Mouse (Mus musculus) liver, embryonic 11.5 days (tissue): Measurements from ENCODE around the gene Pcsk5. TPM values are rescaled to one million over a fixed set of nuclear protein-coding genes. Genes with fewer than 3 reads are reported as not detected.
"Not testable (repeated sequence)": the region's sequence is repeated elsewhere in the genome, so short reads cannot be mapped to it uniquely, and the experiment has no call there.

ENCODE experiments used
- ATAC-seq: fragments of 200-750 bp; cut with Nextera tagmentation; replicated peaks from 2 replicates; pipeline ENCODE4 v1.8.0; 2017; ENCODE audit warnings: moderate number of reproducible peaks, mild to moderate bottlenecking, moderate TSS enrichment, moderate library complexity; ENCODE audit not compliant: low FRiP score
- DNase-seq: peaks from one replicate; pipeline ENCODE4 v3.0.0-alpha.2; 2017; ENCODE audit warnings: low spot score
- H3K27ac ChIP-seq: fragments of 300-500 bp; sonication (generic); 2 replicates; pipeline ENCODE4 v1.5.1; 2014; ENCODE audit warnings: mild to moderate bottlenecking, low read depth, low read length, control low read depth
- H3K27me3 ChIP-seq: fragments of 300-500 bp; sonication (generic); replicated peaks from 2 replicates; pipeline ENCODE4 v1.6.1; 2014; ENCODE audit warnings: low read length, mixed read lengths; ENCODE audit not compliant: control insufficient read depth, insufficient read depth
- H3K36me3 ChIP-seq: fragments of 300-500 bp; sonication (generic); 2 replicates; pipeline ENCODE4 v1.6.1; 2014; ENCODE audit warnings: mild to moderate bottlenecking, low read length, moderate library complexity, mixed read lengths; ENCODE audit not compliant: control insufficient read depth, insufficient read depth
- H3K4me1 ChIP-seq: fragments of 300-500 bp; sonication (generic); replicated peaks from 2 replicates; pipeline ENCODE4 v1.6.1; 2014; ENCODE audit warnings: low read length, mixed read lengths; ENCODE audit not compliant: control insufficient read depth, insufficient read depth
- H3K4me2 ChIP-seq: fragments of 300-500 bp; sonication (generic); 2 replicates; pipeline ENCODE4 v1.6.1; 2014; ENCODE audit warnings: mild to moderate bottlenecking, control low read depth, moderate library complexity
- H3K4me3 ChIP-seq: fragments of 300-500 bp; sonication (generic); 2 replicates; pipeline ENCODE4 v1.5.1; 2014; ENCODE audit warnings: low read depth, low read length, control low read depth
- H3K9ac ChIP-seq: fragments of 300-500 bp; sonication (generic); 2 replicates; pipeline ENCODE4 v1.6.1; 2014; ENCODE audit warnings: low read depth, low read length, control low read depth
- H3K9me3 ChIP-seq: fragments of 300-500 bp; sonication (generic); 2 replicates; pipeline ENCODE4 v1.6.1; 2016; ENCODE audit warnings: low read length, inconsistent platforms, mixed read lengths; ENCODE audit not compliant: control insufficient read depth
- WGBS: fragments of 180-500 bp; shearing (Covaris S2); extraction: QIAGEN DNeasy Blood & Tissue Kit; methylation state at CpG from one replicate; pipeline ENCODE4 v1.1.7; 2014; 5-methylcytosine and 5-hydroxymethylcytosine counted together
- polyA plus RNA-seq: library from polyadenylated mRNA; unstranded; fragments of >200 nt; fragmentation: Nextera tagmentation; extraction: Ambion mirVana; gene quantifications from 2 replicates; pipeline ENCODE4 v1.2.1, GENCODE M21; 2014

The Pcsk5 gene
- polyA plus RNA-seq, 1 experiment from 2014 or later, result 4.8 TPM

DNA sequence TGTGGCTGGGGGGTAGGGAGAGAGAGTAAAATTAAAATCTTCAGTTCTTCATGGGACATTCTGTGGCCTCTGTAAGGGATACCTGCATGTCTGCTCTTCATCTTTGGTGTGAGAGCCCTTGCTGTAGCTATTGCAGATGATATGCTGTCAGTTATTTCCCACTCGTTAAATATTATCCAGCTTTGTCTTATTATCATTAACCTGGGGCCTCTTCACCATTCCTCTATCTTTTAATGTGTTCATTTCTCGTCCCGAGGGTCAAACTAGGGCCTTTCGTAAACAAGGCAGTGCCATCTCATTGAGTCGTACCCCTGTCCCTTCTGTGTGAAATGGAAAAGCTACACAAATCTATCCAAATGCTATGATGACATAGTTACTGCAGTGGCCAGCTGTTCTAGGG is 361.4 kb downstream of the Pcsk5 start:
- ATAC-seq (no peak), DNase-seq (no peak)
- 71% methylated on average over 5 of the region's 5 CpGs for WGBS
- H3K4me2 ChIP-seq, result no peak overlapping the region
- no peak overlapping the region for H3K27ac ChIP-seq
- H3K36me3 ChIP-seq, result no peaks in the 10 kb centered on the region
- no peaks in the 10 kb centered on the region for H3K27me3 ChIP-seq
- H3K9ac ChIP-seq, result no peak overlapping the region
- H3K4me3 ChIP-seq, result no peak overlapping the region
- no peaks in the 10 kb centered on the region for H3K4me1 ChIP-seq
- H3K9me3 ChIP-seq, result no peaks in the 10 kb centered on the region

DNA sequence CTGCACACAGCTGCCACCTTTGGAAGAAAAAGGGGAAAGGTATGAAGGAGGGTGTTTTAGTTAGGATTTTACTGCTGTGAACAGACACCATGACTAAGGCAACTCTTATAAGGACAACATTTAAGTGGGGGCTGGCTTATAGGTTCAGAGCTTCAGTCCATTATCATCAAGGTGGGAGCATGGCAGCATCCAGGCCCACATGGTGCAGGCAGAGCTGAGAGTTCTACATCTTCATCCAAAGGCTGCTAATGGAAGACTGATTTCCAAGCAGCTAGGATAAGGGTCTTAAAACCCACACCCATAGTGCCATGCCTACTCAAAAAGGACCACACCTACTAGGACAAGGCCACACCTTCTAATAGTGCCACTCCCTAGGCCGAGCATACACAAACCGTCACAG is 364.3 kb downstream of the Pcsk5 start:
- not testable (repeated sequence) for H3K9me3 ChIP-seq, H3K4me2 ChIP-seq, DNase-seq, H3K27ac ChIP-seq, H3K9ac ChIP-seq, H3K4me3 ChIP-seq, H3K36me3 ChIP-seq, ATAC-seq, H3K27me3 ChIP-seq, H3K4me1 ChIP-seq
- WGBS, result 85% methylated on average over 2 of the region's 2 CpGs

- WGBS, result 68% methylated on average over 7 of the region's 7 CpGs
- DNase-seq (no peak), ATAC-seq (no peak)
- no peak overlapping the region for H3K9ac ChIP-seq
- H3K27me3 ChIP-seq, result no peaks in the 10 kb centered on the region
- H3K4me3 ChIP-seq, result no peak overlapping the region
- H3K9me3 ChIP-seq, result no peaks in the 10 kb centered on the region
- no peak overlapping the region for H3K27ac ChIP-seq
- H3K36me3 ChIP-seq, result no peaks in the 10 kb centered on the region
- H3K4me1 ChIP-seq, result no peaks in the 10 kb centered on the region
- no peak overlapping the region for H3K4me2 ChIP-seq
These were observed 365.6 kb downstream of the Pcsk5 start for GRCm38 (mm10) chr19:17471861-17472260.

DNA sequence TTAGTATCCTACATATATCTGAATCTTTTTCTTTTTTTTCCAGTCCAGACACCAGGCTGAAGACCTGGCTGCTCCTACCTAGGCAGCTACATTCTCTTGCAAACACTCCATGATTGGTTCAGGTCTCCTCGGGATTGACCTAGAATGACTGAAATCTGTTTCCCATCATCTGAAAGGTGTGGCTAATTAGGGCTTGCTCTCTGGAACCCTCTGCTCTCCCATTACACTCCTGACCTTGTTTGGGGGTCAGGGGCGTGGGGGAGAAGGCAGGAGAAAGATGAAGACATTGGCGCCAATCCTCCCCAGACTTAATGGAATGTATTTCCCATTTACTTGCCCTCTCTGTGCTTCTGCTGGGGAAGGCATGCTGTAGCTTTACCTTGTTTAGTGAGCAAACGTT is 366.2 kb downstream of the Pcsk5 start:
- Histone ChIP-seq H3K4me2 (no peak overlapping the region), H3K4me1 (no peaks in the 10 kb centered on the region)
- no peak for DNase-seq

GRCm38 (mm10) chr19:17467556-17468211 is 369.7 kb downstream of the Pcsk5 start:
- H3K9me3 ChIP-seq, result no peaks in the 10 kb centered on the region
- no peak overlapping the region for H3K4me2 ChIP-seq
- no peak for DNase-seq
- no peaks in the 10 kb centered on the region for H3K36me3 ChIP-seq
- no peaks in the 10 kb centered on the region for H3K27me3 ChIP-seq
- 60% methylated on average over 6 of the region's 6 CpGs for WGBS
- H3K9ac ChIP-seq, result no peak overlapping the region
- no peak overlapping the region for H3K4me3 ChIP-seq
- no peak overlapping the region for H3K27ac ChIP-seq
- no peak for ATAC-seq
- H3K4me1 ChIP-seq, result no peaks in the 10 kb centered on the region

More for the DNA sequence above, 366.2 kb downstream of the Pcsk5 start:
- Histone ChIP-seq H3K4me3 (no peak overlapping the region), H3K9me3 (no peaks in the 10 kb centered on the region), H3K9ac (no peak overlapping the region), H3K36me3 (no peaks in the 10 kb centered on the region), H3K27me3 (no peaks in the 10 kb centered on the region), H3K27ac (no peak overlapping the region)
- ATAC-seq, result no peak
- WGBS, result 60% methylated on average over 4 of the region's 4 CpGs

DNA sequence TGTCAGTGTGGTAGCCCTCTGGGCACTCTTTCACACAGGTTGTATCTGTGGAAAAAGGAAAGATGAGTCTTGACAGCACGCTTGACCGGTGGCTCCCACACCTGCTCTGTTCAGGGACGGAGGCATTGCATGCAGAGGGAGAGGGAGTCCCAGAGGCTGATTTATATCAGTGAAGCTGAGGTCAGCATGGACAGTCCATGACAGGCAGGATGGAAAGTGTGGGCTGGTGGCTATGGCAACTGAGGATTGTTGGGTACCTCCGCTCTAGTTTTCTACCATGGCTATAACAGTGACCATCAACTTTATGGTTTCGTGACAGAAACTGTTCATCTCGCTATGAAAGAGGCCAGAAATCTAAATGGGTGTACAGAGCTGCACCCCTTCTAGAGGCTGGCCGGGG is 385.4 kb downstream of the Pcsk5 start:
- H3K4me2 ChIP-seq, result no peak overlapping the region
- DNase-seq, result no peak
- H3K27ac ChIP-seq, result no peak overlapping the region
- ATAC-seq, result no peak
- no peaks in the 10 kb centered on the region for H3K36me3 ChIP-seq
- H3K4me1 ChIP-seq, result no peaks in the 10 kb centered on the region
- 88% methylated on average over 7 of the region's 7 CpGs for WGBS
- no peak overlapping the region for H3K4me3 ChIP-seq
- no peaks in the 10 kb centered on the region for H3K27me3 ChIP-seq
- H3K9me3 ChIP-seq, result no peaks in the 10 kb centered on the region
- no peak overlapping the region for H3K9ac ChIP-seq

- no peak overlapping the region for H3K9ac ChIP-seq
- DNase-seq (no peak), ATAC-seq (no peak)
- no peaks in the 10 kb centered on the region for H3K27me3 ChIP-seq
- 68% methylated on average over 7 of the region's 7 CpGs for WGBS
- no peaks in the 10 kb centered on the region for H3K36me3 ChIP-seq
- no peak overlapping the region for H3K4me3 ChIP-seq
- no peaks in the 10 kb centered on the region for H3K9me3 ChIP-seq
- H3K27ac ChIP-seq, result no peak overlapping the region
- H3K4me1 ChIP-seq, result no peaks in the 10 kb centered on the region
- no peak overlapping the region for H3K4me2 ChIP-seq
These were observed 393.9 kb downstream of the Pcsk5 start for GRCm38 (mm10) chr19:17443581-17443980.

DNA sequence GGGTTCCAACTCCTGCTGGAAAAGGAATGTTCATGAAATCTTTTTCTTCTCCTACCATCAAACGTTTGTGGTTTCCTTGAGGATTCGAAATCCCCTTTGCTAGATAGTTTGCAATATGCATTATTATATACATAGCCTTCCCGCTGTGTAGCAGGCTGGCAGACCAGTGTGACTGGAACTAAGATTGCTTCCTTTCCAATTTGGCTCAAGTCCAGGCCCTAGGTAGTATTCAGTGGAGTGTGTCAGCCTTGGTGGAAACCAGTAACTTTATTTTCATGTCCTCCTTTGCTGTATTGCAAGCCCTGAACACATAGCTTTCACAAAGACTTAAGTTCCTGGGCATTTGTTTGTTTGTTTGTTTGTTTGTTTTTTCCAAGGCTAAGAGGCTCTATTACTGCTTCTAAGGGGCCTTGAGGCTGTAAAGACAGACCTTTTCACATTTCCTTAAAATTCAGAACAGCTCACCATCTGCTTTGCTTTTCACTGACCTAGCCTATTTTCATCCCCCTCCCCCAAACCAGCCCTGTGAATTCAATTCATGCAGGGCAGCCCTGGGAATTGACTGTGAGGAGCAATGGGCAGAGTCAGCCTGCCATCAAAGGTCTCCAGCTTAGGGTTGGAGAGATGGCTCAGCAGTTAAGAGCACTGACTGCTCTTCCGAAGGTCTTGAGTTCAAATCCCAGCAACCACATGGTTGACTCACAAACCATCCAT is 397.8 kb downstream of the Pcsk5 start:
- no peaks in the 10 kb centered on the region for H3K9me3 ChIP-seq
- no peak overlapping the region for H3K27ac ChIP-seq
- ATAC-seq (no peak), DNase-seq (no peak)
- no peaks in the 10 kb centered on the region for H3K27me3 ChIP-seq
- no peaks in the 10 kb centered on the region for H3K36me3 ChIP-seq
- WGBS, result 78% methylated on average over 4 of the region's 4 CpGs
- no peak overlapping the region for H3K9ac ChIP-seq
- H3K4me3 ChIP-seq, result no peak overlapping the region
- H3K4me2 ChIP-seq, result no peak overlapping the region
- no peaks in the 10 kb centered on the region for H3K4me1 ChIP-seq

GRCm38 (mm10) chr19:17436651-17437050 is 400.8 kb downstream of the Pcsk5 start:
- 79% methylated on average over 1 of the region's 1 CpGs for WGBS
- DNase-seq (no peak), ATAC-seq (no peak)
- Histone ChIP-seq H3K9me3 (no peaks in the 10 kb centered on the region), H3K4me2 (no peak overlapping the region), H3K27me3 (no peaks in the 10 kb centered on the region), H3K27ac (no peak overlapping the region), H3K36me3 (no peaks in the 10 kb centered on the region), H3K4me1 (no peaks in the 10 kb centered on the region), H3K9ac (no peak overlapping the region), H3K4me3 (no peak overlapping the region)
